Mouse (Mus musculus): ENCODE data around the gene Sec16b. TPM values are rescaled to one million over a fixed set of nuclear protein-coding genes. Genes with fewer than 3 reads are reported as not detected.

Sec16b gene
- total RNA-seq, 2 experiments from 2014 or later, result 0.64 to 0.86 TPM

- no peak for DNase-seq (ENCODE audit: low spot score in 2 of 2)
Measured at GRCm38 (mm10) chr1:157554686-157555530, 48.4 kb downstream of the Sec16b start.

DNA sequence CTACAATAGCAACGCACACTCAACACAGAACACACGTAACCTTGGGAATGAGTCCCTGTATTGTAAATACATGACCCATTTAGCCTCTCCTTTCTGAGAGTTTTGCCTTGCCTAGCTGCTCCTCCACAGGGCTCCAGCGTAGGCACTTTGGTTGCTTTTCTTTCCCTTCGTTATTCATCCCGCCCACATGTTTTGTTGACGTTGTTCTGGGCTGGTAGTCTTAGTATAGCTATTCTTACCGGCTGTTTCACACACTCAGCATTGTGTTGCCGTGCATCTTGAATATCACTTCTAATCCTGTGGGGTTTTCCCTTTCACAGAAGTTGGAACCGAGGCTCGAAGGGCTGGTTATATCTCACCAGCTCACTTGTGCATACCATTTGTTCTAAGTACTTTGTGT is 49.2 kb downstream of the Sec16b start:
- DNase-seq (ENCODE audit: low spot score in 2 of 2), result no peak

DNA sequence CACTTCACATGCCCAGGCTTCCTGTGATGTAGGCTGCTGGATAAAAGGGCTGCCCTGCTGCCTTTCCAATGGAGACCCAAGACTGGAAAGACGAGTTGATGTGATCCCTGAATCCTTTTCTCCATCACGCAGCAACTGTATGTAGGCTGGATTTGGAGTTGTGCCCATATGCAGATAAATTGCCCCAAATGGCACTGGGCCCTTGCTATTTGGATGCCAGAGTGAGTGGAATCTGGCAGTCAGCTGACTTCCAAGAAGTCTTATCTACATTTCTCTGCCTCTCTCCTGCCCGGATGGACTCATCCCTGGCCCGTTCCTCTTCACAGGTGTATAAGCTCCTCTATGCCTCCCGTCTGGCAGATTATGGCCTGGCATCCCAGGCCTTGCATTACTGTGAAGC is 49.9 kb downstream of the Sec16b start:
- DNase-seq (ENCODE audit: low spot score in 2 of 2), result no peak

- DNase-seq (ENCODE audit: low spot score in 2 of 2), result no peak
Measured at GRCm38 (mm10) chr1:157558145-157558544, 51.6 kb downstream of the Sec16b start.

DNA sequence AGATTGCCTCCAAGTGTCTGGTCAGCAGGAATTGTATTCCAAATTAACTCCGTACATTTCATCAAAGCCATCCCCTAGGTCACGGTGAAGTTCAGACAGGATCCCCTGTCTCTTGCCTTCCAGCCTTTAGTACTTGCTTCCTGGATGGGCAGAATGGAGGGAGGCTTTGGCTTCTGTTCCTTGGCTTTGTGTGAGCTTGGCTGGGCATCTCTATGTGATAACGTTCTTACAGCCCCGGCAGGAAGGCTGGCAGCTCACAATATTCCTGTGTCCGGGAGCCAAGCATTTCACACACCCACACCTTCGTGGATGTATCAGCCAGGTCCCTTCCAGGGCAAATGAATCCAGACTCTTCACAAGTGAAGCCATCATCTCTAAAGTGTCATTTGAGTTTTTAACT is 53.5 kb downstream of the Sec16b start:
- no peak for DNase-seq (ENCODE audit: low spot score in 2 of 2)

DNA sequence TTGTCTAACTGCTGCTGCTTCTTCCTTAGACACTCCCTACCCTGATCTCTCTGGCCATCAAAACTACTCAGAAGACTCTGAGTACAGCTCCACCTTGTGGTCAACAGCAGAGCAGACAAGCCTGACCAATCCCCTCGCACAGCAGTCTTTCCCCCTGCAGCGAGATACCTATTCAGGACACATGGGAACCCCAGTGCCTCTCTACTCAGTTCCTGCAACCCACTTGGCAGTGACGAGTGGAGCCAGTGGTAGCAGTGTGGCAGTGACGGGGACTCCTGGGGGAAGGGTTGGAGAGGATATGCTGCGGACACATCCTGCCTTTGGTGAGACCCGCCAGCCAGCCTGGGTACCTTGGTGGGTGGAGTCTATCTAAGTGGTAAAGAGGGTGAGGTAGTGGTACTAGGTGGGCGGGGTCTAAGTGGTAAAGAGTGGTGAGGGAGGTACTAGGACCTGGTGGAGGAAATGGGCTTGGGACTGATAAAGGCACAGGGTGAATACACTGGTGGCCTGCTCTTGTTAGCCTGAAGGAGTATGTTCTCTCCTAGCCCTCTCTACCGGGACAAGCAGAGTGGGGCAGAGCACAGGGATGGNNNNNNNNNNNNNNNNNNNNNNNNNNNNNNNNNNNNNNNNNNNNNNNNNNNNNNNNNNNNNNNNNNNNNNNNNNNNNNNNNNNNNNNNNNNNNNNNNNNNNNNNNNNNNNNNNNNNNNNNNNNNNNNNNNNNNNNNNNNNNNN is 54.3 kb downstream of the Sec16b start:
- DNase-seq (ENCODE audit: low spot score in 2 of 2), result no peak

GRCm38 (mm10) chr1:157567819-157568218 is 61.3 kb downstream of the Sec16b start:
- no peak for DNase-seq (ENCODE audit: low spot score in 2 of 2)

DNA sequence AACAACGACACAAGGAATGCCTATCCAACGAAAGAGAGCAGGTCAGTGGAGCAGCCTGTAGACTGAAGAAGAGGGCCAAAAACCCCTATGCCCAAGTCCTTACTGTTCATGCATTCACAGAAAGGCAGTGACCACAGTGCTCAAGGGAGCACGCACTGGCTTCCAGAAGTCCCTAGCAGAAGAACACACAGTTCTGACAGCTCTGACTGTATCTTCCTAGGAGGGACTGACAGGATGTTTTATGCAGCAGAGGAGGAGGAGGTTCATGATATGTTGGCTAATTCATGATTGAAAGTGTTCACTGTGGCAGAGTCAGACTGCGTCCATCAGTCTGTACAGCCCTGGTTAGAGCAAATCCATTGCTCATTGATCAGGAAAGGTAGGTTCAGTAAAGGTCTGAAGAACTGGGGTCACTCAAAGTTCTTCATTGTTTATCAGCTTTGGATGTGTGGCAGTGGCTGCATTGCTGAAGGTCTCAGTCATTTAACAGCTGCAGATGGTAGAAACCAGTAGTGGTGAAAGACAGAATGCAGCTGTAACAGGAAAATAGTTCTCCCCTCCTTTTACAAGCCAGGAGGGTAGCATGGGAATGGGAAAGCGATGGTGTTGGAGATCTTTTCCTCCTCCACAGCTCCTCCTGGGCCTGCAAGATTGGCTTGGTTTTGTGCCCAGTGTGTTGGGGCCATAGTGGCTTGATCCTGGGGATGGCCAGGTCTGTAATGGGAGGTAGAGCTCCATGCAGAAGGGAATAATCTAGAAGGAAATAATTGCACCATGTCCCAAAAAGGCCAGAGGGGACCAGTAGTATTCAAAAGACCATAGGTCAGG is 62.9 kb downstream of the Sec16b start:
- DNase-seq (ENCODE audit: low spot score in 2 of 2), result no peak

- no peak for DNase-seq (ENCODE audit: low spot score in 2 of 2)
Measured at GRCm38 (mm10) chr1:157575316-157575715, 68.8 kb downstream of the Sec16b start.

DNA sequence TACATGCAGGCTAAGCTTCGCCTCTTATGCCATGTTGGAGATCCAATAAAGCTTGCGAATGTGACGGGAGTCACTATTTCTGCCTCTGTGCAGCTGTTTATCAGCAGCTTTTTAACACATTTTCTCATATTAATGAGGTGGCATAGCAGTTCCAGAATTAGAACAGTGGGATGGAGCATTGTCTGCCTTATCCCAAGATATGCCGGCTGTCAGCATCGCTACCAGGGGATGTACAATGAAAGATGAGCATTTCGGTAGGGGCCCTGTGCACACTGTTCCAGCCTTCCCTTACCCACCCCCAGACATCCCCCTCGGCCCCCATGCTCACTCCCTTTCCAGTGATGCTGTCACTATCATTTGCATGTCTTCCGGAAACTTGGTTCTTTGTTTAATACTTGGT is 71.8 kb downstream of the Sec16b start:
- DNase-seq (ENCODE audit: low spot score in 2 of 2), result no peak

DNA sequence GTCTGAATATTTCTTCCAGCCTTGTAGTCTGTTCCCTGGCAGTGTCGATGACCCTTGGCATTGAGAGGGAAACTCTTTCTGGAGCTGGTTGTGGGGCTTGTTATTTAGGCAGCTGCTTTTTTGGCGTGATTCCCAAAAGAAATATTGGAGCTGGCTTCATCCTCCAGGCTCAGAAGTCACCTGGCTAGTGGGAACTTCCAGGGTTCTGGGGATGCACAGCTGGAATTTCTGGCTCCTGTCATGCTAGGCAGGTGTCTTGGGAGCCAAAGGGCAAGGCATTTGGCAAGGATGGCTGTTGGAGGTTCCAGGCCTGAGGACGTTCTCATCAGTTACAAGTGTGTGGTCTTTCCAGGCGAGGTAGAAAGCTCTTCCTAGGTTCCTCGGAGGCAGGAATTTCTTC is 80.0 kb downstream of the Sec16b start:
- no peak for DNase-seq (ENCODE audit: low spot score in 2 of 2)

DNA sequence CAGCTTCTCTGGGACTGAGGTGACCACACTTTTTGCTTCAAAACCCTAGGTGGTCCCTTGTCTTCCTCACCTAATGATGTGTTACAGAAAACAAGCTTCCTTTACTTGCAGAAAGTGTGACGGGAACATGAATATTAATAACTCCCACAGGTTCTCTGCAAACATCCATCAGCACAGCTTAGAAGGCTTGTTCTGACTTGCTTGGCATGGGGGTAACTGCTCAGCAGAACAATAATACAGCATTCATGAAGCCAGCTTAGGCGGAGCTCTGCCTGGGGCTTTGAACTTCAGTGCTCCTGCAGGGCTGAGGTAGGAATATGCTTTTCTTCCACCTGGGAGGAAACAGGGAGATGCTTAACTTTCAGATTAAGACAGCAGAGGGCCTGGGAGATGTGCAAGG is 85.5 kb downstream of the Sec16b start:
- no peak for DNase-seq (ENCODE audit: low spot score in 2 of 2)

- no peak for DNase-seq (ENCODE audit: low spot score in 2 of 2)
Measured at GRCm38 (mm10) chr1:157594561-157594960, 88.0 kb downstream of the Sec16b start.

GRCm38 (mm10) chr1:157595165-157595564 is 88.6 kb downstream of the Sec16b start:
- no peak for DNase-seq (ENCODE audit: low spot score in 2 of 2)

DNA sequence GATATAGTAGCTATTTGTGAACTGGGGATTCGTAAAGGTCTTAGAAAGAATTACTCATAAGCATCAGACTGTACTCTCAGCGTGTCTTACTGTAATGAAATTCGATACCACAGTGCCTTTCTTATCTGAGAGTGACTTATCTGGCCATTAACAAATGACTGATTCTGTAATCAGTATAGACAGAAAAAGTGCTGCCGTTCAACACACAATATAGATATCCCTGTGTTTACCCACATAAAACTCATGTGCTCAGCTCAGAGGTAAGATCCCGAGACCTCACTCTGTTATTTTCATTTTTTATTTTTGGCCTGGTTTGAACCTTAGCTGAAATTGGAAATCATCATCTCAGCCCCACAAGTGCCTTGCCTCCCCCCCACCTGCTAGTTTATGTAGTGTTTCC is 98.0 kb downstream of the Sec16b start:
- DNase-seq (ENCODE audit: low spot score in 2 of 2), result no peak

Other genes with a start within 250 kb of the Sec16b start
- gene Rasal2, start 94.1 kb upstream of the Sec16b start, total RNA-seq (2021), result 10 to 100 TPM; 12.9 to 14.8 TPM
- gene Cryzl2, start 48.2 kb upstream of the Sec16b start, total RNA-seq (2021), result 10 to 100 TPM; 38.1 to 65.6 TPM